Mouse (Mus musculus): Measurements from ENCODE around the gene Il27ra.
A peak's percentile ranks its signal among the peaks of the same experiment; 100 is the strongest.
"Not testable (repeated sequence)": the region's sequence is repeated elsewhere in the genome, so short reads cannot be mapped to it uniquely, and the experiment has no call there.

The Il27ra gene

DNA sequence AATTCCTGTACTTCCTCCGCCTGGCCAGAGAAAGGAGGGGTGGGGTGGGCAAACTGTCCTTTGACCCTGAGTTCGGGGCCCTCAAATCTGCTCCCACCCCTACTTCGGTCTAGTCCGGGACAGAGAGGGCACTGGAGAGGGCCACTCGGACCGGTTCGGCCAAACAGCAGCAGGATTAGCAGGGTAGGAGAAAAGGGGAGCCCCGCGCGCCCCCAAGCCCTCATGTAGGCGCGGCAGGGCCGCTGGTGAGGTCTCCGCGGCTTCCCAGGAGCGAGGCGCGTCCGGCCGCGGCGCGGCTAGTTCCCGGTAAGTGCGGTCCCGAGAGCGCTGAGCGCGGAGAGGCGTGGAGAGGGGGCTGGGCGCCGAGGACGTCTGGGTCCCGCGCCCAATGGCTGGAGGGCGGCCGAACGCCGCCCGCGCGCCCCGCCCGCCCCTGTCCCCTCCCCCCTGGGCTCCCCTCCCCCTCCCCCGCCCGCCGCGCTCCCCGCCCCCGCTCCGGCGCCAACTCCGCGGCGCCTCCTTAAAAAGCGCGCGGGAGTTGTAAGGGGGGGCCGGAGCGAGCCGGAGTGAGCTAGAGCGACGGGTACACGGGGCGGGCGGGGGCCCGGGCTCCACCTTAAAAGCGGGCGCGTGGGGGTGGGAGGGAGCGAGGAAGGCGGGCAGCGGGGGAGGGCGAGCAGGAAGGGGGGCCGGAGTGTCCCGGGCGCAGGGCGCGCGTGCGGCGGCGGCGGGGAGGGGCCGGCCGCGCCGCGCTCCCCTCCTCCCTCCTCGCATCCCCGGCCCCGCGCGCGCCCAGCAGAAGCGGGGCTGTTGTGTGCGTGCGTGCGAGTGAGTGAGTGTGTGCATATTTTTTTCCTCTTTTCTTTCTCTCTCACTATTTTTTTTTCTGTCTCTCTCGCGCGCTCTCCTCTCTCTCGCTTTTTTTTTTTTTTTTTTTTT is 45.6 kb downstream of the Il27ra start:
- DNase-seq (ENCODE audit: low spot score), result peak; percentile 59

DNA sequence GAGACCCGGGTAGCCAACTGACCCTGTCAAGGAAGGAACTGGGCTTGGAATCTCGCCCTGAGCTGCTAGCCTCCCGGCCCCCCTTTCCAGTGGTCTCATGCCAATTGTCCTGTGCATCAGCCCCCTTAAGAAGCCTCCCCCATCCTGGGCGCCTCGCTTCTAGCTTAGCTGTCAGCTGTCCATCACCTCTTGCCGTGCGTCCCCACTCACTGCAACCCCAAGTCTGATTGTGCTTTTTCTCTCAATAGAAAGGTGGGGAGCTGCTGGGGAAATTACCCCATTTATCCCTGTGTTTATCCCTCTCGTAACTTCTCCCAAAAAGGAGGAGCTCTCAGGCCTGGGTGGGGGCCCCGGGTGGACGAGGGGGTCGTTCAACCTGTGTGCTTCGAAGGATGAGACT is 46.4 kb downstream of the Il27ra start:
- no peak for DNase-seq (ENCODE audit: low spot score)

DNA sequence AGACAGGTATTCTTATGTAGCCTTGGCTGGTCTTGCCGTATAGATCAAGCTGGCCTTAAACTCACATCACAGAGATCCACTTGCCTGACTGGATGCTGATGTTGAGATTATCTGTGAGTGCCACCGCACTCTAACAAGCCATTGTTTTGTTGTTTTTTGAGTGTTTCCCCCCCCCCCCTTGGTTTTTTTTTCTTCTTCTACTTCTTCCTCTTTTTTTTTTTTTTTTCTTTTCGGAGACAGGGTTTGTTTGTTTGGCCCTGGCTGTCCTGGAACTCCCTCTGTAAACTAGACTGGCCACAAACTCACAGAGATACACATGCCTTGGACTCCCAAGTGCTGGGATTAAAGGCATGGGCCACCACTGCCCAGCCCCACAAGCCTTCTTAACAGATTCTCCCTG is 48.4 kb downstream of the Il27ra start:
- DNase-seq (ENCODE audit: low spot score), result no peak

DNA sequence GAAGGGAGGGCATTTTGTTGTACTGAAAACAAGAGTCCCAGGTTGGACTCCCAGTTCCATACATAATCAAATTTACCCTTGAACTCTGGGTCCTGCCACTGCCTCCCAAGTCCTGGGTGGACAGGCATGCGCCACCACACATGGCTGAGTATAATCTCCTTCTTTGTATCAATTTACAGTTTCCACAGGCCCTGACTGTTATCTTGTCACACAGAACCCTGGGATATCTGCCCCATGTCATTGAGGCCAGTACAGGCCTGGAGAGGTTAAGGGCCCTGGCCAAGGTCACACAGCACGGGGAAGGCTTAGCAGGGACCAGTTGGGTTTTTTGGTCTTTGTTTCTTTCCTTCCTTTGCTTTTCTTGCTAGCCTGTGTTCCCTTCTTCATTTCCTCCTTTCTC is 49.9 kb downstream of the Il27ra start:
- no peak for DNase-seq (ENCODE audit: low spot score)

DNA sequence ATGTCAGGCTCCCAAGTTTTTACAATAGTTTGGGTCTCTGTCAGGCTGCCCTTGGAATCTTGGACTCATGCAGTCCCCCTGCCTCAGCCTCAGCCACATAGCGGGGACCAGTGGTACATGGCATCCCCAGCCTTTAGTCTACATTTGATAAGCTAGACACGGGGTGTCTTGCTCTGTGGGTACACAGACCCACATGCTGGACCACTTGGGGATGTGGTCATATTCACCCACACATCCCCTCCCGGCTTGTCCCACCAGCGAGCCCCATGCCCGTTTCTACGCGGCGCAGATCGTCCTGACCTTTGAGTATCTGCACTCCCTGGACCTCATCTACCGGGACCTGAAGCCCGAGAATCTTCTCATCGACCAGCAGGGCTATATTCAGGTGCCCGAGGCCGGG is 52.2 kb downstream of the Il27ra start:
- no peak for DNase-seq (ENCODE audit: low spot score)

DNA sequence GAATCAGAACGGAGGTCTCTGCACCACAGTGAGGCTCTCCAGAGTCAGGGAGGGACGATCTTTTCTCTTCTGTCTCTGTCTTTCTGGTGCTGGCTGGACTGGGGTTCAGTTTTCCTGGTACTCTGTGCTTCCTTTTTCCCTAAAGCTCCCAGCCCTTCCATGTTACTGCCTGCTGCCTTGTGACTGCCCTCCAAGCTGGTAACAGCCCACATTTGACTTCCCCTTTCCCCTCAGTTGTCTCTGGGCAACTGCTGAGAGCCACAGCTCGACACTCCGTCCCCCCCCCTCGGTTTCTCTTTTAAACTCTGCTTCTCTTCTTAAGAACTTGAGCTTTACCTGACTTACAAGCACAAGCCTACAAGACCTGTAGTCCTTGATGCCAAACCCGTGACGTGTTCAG is 53.1 kb downstream of the Il27ra start:
- DNase-seq (ENCODE audit: low spot score), result no peak

DNA sequence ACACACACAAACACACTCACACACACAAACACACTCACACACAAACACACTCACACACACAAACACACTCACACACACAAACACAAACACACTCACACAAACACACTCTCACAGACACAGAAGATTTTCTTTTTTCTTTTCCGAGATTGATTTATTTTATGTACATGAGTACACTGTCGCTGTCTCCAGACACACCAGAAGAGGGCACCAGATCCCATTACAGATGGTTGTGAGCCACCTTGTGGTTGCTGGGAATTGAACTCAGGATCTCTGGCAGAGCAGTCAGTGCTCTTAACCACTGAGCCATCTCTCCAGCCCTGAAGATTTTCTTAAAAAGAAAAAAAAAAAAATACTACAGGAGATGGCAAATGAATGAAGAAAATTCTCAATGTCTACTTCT is 59.2 kb downstream of the Il27ra start:
- DNase-seq (ENCODE audit: low spot score), result not testable (repeated sequence)

DNA sequence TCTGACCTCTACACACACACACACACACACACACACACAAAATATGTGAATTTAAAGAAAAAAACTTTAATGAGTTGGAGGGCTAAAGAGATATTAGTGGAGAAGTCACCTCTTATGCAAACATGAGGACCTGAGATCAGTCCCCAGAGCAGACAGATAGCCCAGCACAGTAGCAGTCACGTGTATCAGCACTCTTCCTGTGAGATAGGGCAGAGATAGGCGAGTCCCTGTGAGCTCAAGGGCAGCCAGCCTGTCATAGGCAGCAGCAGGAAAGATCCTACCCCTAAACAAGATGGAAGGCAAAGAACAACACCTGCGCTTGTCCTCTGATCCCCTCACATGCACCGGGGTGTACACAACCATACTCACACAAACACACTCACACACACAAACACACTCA is 59.9 kb downstream of the Il27ra start:
- DNase-seq (ENCODE audit: low spot score), result no peak

DNA sequence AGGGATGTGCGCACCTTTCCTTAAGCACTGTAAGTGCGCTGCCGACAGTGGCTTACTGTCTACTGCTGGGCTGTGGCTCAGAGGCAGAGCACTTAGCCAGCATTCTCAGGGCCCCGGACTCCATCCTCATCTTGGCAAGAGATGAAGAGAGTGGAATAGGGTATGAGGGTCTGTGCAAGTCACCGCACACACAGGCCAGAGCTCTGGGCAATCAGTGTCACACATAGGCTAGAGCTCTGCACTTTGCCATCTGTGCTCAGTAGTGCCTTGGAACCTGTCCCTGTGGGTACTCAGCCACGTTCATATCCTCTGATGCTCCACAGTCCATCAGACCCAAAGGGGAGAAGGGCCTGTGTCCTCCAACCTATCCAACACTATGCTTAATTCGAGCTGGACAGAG is 60.9 kb downstream of the Il27ra start:
- no peak for DNase-seq (ENCODE audit: low spot score)

DNA sequence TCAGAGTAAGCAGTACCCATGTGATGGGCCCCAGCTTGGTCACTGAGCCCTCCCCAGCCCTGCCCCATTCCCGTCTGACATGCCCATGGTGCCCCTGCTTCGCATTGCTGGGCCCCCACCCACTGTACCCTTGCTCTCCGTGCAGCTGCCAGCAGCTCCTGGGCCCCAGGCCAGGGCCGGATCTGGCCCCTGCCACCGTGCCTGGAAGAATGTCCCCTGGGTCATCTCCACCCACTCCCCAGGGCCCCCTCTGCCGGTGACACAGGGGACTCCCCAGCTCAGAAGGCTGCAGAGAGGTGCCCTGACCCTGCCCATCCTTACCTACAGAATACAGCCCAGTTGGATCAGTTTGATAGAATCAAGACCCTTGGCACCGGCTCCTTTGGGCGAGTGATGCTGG is 61.5 kb downstream of the Il27ra start:
- no peak for DNase-seq (ENCODE audit: low spot score)
